Mouse (Mus musculus) neural tube, embryonic 15.5 days (tissue): ENCODE data around the gene Elk3. TPM values are rescaled to one million over a fixed set of nuclear protein-coding genes. Genes with fewer than 3 reads are reported as not detected.

Experiments
- ATAC-seq: fragments of 200-750 bp; cut with Nextera tagmentation; 2 replicates; pipeline ENCODE4 v1.8.0; 2017; ENCODE audit warnings: mild to moderate bottlenecking, moderate TSS enrichment, moderate library complexity; ENCODE audit not compliant: low FRiP score
- H3K27ac ChIP-seq: fragments of 300-500 bp; sonication (generic); replicated peaks from 2 replicates; pipeline ENCODE4 v1.5.1; 2015; ENCODE audit warnings: mild to moderate bottlenecking, inconsistent platforms
- H3K27me3 ChIP-seq: fragments of 300-500 bp; sonication (generic); replicated peaks from 2 replicates; pipeline ENCODE4 v1.6.1; 2015; ENCODE audit warnings: inconsistent platforms
- H3K36me3 ChIP-seq: fragments of 300-500 bp; sonication (generic); 2 replicates; pipeline ENCODE4 v1.6.1; 2015; ENCODE audit warnings: inconsistent platforms
- H3K4me1 ChIP-seq: fragments of 300-500 bp; sonication (generic); 2 replicates; pipeline ENCODE4 v1.6.1; 2015; ENCODE audit warnings: inconsistent platforms
- H3K4me2 ChIP-seq: fragments of 300-500 bp; sonication (generic); 2 replicates; pipeline ENCODE4 v1.6.1; 2015; ENCODE audit warnings: inconsistent platforms, mild to moderate bottlenecking, moderate library complexity
- H3K4me3 ChIP-seq: fragments of 300-500 bp; sonication (generic); replicated peaks from 2 replicates; pipeline ENCODE4 v1.5.1; 2015; ENCODE audit warnings: mild to moderate bottlenecking, inconsistent platforms
- H3K9ac ChIP-seq: fragments of 300-500 bp; sonication (generic); replicated peaks from 2 replicates; pipeline ENCODE4 v1.6.1; 2015; ENCODE audit warnings: mild to moderate bottlenecking, inconsistent platforms
- H3K9me3 ChIP-seq: fragments of 300-500 bp; sonication (generic); replicated peaks from 2 replicates; pipeline ENCODE4 v1.6.1; 2016; ENCODE audit warnings: inconsistent platforms
- WGBS: fragments of 180-500 bp; shearing (Covaris S2); methylation state at CpG from one replicate; pipeline ENCODE4 v1.1.7; 2015; ENCODE audit warnings: mixed read lengths; 5-methylcytosine and 5-hydroxymethylcytosine counted together
- polyA plus RNA-seq: library from polyadenylated mRNA; unstranded; fragments of >200 nt; fragmentation: Nextera tagmentation; extraction: Ambion mirVana; gene quantifications from 2 replicates; pipeline ENCODE4 v1.2.1, GENCODE M21; 2015

Elk3 gene
- polyA plus RNA-seq, 1 experiment from 2014 or later: 8.6 TPM

GRCm38 (mm10) chr10:93291352-93291751 is 19.6 kb downstream of the Elk3 start:
- ATAC-seq: peak; percentile 45; the same call in 1 of the 2 replicates
- H3K36me3 ChIP-seq: no peaks in the 10 kb centered on the region
- H3K27ac ChIP-seq: no peak overlapping the region; the same call in 1 of the 2 replicates
- no peak overlapping the region for H3K4me3 ChIP-seq
- H3K27me3 ChIP-seq: no peaks in the 10 kb centered on the region
- H3K4me1 ChIP-seq: peaks cover 22% of the 10 kb centered on the region
- WGBS: 39% methylated on average over 7 of the region's 7 CpGs
- no peaks in the 10 kb centered on the region for H3K9me3 ChIP-seq
- no peak overlapping the region for H3K9ac ChIP-seq
- no peak overlapping the region for H3K4me2 ChIP-seq

GRCm38 (mm10) chr10:93289404-93289803 is 21.5 kb downstream of the Elk3 start:
- Histone ChIP-seq H3K27ac (no peak overlapping the region; the same call in 1 of the 2 replicates), H3K4me1 (peaks cover 16% of the 10 kb centered on the region), H3K4me2 (no peak overlapping the region), H3K9me3 (no peaks in the 10 kb centered on the region), H3K4me3 (no peak overlapping the region), H3K27me3 (no peaks in the 10 kb centered on the region), H3K36me3 (no peaks in the 10 kb centered on the region), H3K9ac (no peak overlapping the region)
- no peak for ATAC-seq
- 30% methylated on average over 6 of the region's 6 CpGs for WGBS

GRCm38 (mm10) chr10:93288336-93288735 is 22.6 kb downstream of the Elk3 start:
- Histone ChIP-seq H3K27me3 (no peaks in the 10 kb centered on the region), H3K4me2 (no peak overlapping the region), H3K27ac (no peak overlapping the region), H3K9ac (no peak overlapping the region), H3K4me3 (no peak overlapping the region), H3K9me3 (no peaks in the 10 kb centered on the region), H3K4me1 (peaks cover 12% of the 10 kb centered on the region), H3K36me3 (no peaks in the 10 kb centered on the region)
- 51% methylated on average over 4 of the region's 4 CpGs for WGBS
- no peak for ATAC-seq

- H3K4me1 ChIP-seq: peaks cover 19% of the 10 kb centered on the region
- no peaks in the 10 kb centered on the region for H3K27me3 ChIP-seq
- no peak overlapping the region for H3K4me2 ChIP-seq
- no peak overlapping the region for H3K27ac ChIP-seq
- WGBS: 90% methylated on average over 8 of the region's 8 CpGs
- H3K9ac ChIP-seq: no peak overlapping the region
- H3K4me3 ChIP-seq: no peak overlapping the region
- H3K36me3 ChIP-seq: no peaks in the 10 kb centered on the region
- no peaks in the 10 kb centered on the region for H3K9me3 ChIP-seq
- ATAC-seq: no peak
Measured at GRCm38 (mm10) chr10:93287551-93288145, 23.3 kb downstream of the Elk3 start.

- H3K4me3 ChIP-seq: no peak overlapping the region
- H3K9ac ChIP-seq: no peak overlapping the region
- no peaks in the 10 kb centered on the region for H3K36me3 ChIP-seq
- WGBS: 89% methylated on average over 5 of the region's 5 CpGs
- ATAC-seq: no peak
- H3K4me2 ChIP-seq: no peak overlapping the region
- H3K27ac ChIP-seq: no peak overlapping the region
- H3K4me1 ChIP-seq: peaks cover 26% of the 10 kb centered on the region
- H3K27me3 ChIP-seq: no peaks in the 10 kb centered on the region
- no peaks in the 10 kb centered on the region for H3K9me3 ChIP-seq
Measured at GRCm38 (mm10) chr10:93285489-93285888, 25.4 kb downstream of the Elk3 start.

- no peak overlapping the region for H3K9ac ChIP-seq
- H3K27me3 ChIP-seq: no peaks in the 10 kb centered on the region
- no peak for ATAC-seq
- H3K27ac ChIP-seq: no peak overlapping the region
- H3K4me3 ChIP-seq: no peak overlapping the region
- H3K36me3 ChIP-seq: no peaks in the 10 kb centered on the region
- no peaks in the 10 kb centered on the region for H3K9me3 ChIP-seq
- no peak overlapping the region for H3K4me2 ChIP-seq
- WGBS: 64% methylated on average over 4 of the region's 4 CpGs
- peaks cover 21% of the 10 kb centered on the region for H3K4me1 ChIP-seq
Measured at GRCm38 (mm10) chr10:93283258-93283657, 27.7 kb downstream of the Elk3 start.

- Histone ChIP-seq H3K4me3 (no peak overlapping the region), H3K4me2 (no peak overlapping the region), H3K4me1 (peaks cover 22% of the 10 kb centered on the region), H3K9me3 (no peaks in the 10 kb centered on the region), H3K27ac (peak overlapping the region; percentile 38; the same call in 1 of the 2 replicates), H3K27me3 (no peaks in the 10 kb centered on the region), H3K36me3 (no peaks in the 10 kb centered on the region), H3K9ac (no peak overlapping the region)
- 30% methylated on average over 12 of the region's 12 CpGs for WGBS
- no peak for ATAC-seq
Measured at GRCm38 (mm10) chr10:93282526-93282964, 28.4 kb downstream of the Elk3 start.

GRCm38 (mm10) chr10:93281092-93281491 is 29.8 kb downstream of the Elk3 start:
- Histone ChIP-seq H3K9me3 (no peaks in the 10 kb centered on the region), H3K27me3 (no peaks in the 10 kb centered on the region), H3K27ac (no peak overlapping the region), H3K4me3 (no peak overlapping the region), H3K36me3 (no peaks in the 10 kb centered on the region), H3K4me1 (peaks cover 36% of the 10 kb centered on the region), H3K4me2 (no peak overlapping the region), H3K9ac (no peak overlapping the region)
- 55% methylated on average over 7 of the region's 7 CpGs for WGBS
- ATAC-seq: no peak

GRCm38 (mm10) chr10:93280586-93280985 is 30.3 kb downstream of the Elk3 start:
- ATAC-seq: no peak
- Histone ChIP-seq H3K27ac (no peak overlapping the region), H3K4me3 (no peak overlapping the region), H3K27me3 (no peaks in the 10 kb centered on the region), H3K9me3 (no peaks in the 10 kb centered on the region), H3K36me3 (no peaks in the 10 kb centered on the region), H3K9ac (no peak overlapping the region), H3K4me1 (peaks cover 41% of the 10 kb centered on the region), H3K4me2 (no peak overlapping the region)
- 76% methylated on average over 12 of the region's 12 CpGs for WGBS

- no peak for ATAC-seq
- WGBS: 91% methylated on average over 9 of the region's 9 CpGs
- Histone ChIP-seq H3K4me1 (peaks cover 56% of the 10 kb centered on the region), H3K4me2 (no peak overlapping the region), H3K27ac (no peak overlapping the region), H3K4me3 (no peak overlapping the region), H3K27me3 (no peaks in the 10 kb centered on the region), H3K9me3 (no peaks in the 10 kb centered on the region), H3K36me3 (no peaks in the 10 kb centered on the region), H3K9ac (no peak overlapping the region)
Measured at GRCm38 (mm10) chr10:93279062-93279461, 31.9 kb downstream of the Elk3 start.

GRCm38 (mm10) chr10:93278361-93278760 is 32.6 kb downstream of the Elk3 start:
- WGBS: 83% methylated on average over 8 of the region's 8 CpGs
- Histone ChIP-seq H3K9ac (no peak overlapping the region), H3K4me2 (no peak overlapping the region), H3K9me3 (no peaks in the 10 kb centered on the region), H3K27ac (no peak overlapping the region), H3K4me3 (no peak overlapping the region), H3K4me1 (peaks cover 60% of the 10 kb centered on the region), H3K36me3 (no peaks in the 10 kb centered on the region), H3K27me3 (no peaks in the 10 kb centered on the region)
- no peak for ATAC-seq

GRCm38 (mm10) chr10:93276857-93277256 is 34.1 kb downstream of the Elk3 start:
- Histone ChIP-seq H3K4me3 (peak overlapping the region; percentile 36), H3K27me3 (no peaks in the 10 kb centered on the region), H3K4me2 (peak overlapping the region; percentile 53), H3K9me3 (no peaks in the 10 kb centered on the region), H3K9ac (peak overlapping the region; percentile 51), H3K4me1 (peaks cover 46% of the 10 kb centered on the region), H3K36me3 (no peaks in the 10 kb centered on the region), H3K27ac (peak overlapping the region; percentile 88)
- WGBS: 38% methylated on average over 9 of the region's 9 CpGs
- ATAC-seq: no peak
